Mouse (Mus musculus) liver, postnatal 0 days (tissue): ENCODE measurements around the gene Scrt2. TPM values are rescaled to one million over a fixed set of nuclear protein-coding genes. Genes with fewer than 3 reads are reported as not detected.

Experiments
- ATAC-seq: fragments of 200-750 bp; cut with Nextera tagmentation; 2 replicates; pipeline ENCODE4 v1.8.0; 2017; ENCODE audit warnings: mild to moderate bottlenecking, moderate library complexity
- DNase-seq: peaks from one replicate; pipeline ENCODE4 v3.0.0-alpha.2; 2016
- H3K27ac ChIP-seq: fragments of 300-500 bp; sonication (generic); 2 replicates; pipeline ENCODE4 v1.5.1; 2014; ENCODE audit warnings: antibody characterized with exemption, moderate library complexity, mild to moderate bottlenecking, low read depth
- H3K27me3 ChIP-seq: fragments of 300-500 bp; sonication (generic); 2 replicates; pipeline ENCODE4 v1.6.1; 2014; ENCODE audit warnings: low read length, control low read depth, mixed read lengths; ENCODE audit not compliant: insufficient read depth
- H3K36me3 ChIP-seq: fragments of 300-500 bp; sonication (generic); replicated peaks from 2 replicates; pipeline ENCODE4 v1.6.1; 2014; ENCODE audit warnings: mild to moderate bottlenecking, control low read depth, low read length, moderate library complexity, mixed read lengths; ENCODE audit not compliant: insufficient read depth
- H3K4me1 ChIP-seq: fragments of 300-500 bp; sonication (generic); 2 replicates; pipeline ENCODE4 v1.6.1; 2014; ENCODE audit warnings: antibody characterized with exemption, mild to moderate bottlenecking, control low read depth; ENCODE audit not compliant: insufficient read depth
- H3K4me2 ChIP-seq: fragments of 300-500 bp; sonication (generic); 2 replicates; pipeline ENCODE4 v1.6.1; 2014; ENCODE audit warnings: low read depth, mild to moderate bottlenecking, low read length, moderate library complexity, mixed read lengths
- H3K4me3 ChIP-seq: fragments of 300-500 bp; sonication (generic); 2 replicates; pipeline ENCODE4 v1.5.1; 2014; ENCODE audit warnings: low read depth, low read length
- H3K9ac ChIP-seq: fragments of 300-500 bp; sonication (generic); replicated peaks from 2 replicates; pipeline ENCODE4 v1.6.1; 2014; ENCODE audit warnings: mild to moderate bottlenecking, moderate library complexity
- H3K9me3 ChIP-seq: fragments of 300-500 bp; sonication (generic); 2 replicates; pipeline ENCODE4 v1.6.1; 2016; ENCODE audit warnings: mild to moderate bottlenecking, control low read depth, low read length, mixed read lengths
- CTCF ChIP-seq: sonication (generic); IDR thresholded peaks from 2 replicates; pipeline ENCODE4 v1.5.1; 2016; ENCODE audit warnings: antibody characterized with exemption, low read depth
- EP300 ChIP-seq: IDR thresholded peaks from 2 replicates; pipeline ENCODE4 v1.6.1; 2016; ENCODE audit warnings: antibody characterized with exemption, low read depth, mild to moderate bottlenecking
- WGBS: fragments of 180-500 bp; shearing (Covaris S2); extraction: QIAGEN DNeasy Blood & Tissue Kit; methylation state at CpG from one replicate; pipeline ENCODE4 v1.1.7; 2014; ENCODE audit not compliant: insufficient replicate concordance; 5-methylcytosine and 5-hydroxymethylcytosine counted together
- polyA plus RNA-seq: library from polyadenylated mRNA; unstranded; fragments of >200 nt; fragmentation: Nextera tagmentation; extraction: Ambion mirVana; gene quantifications from 2 replicates; pipeline ENCODE4 v1.2.1, GENCODE M21; 2015

Scrt2 gene
- polyA plus RNA-seq = not detected in 2 replicates

GRCm38 (mm10) chr2:152080685-152081541 is at the start of gene Scrt2:
Gene Scrt2, plus strand, starts transcription at chr2:152081529.
- 2% methylated on average over 24 of the region's 24 CpGs for WGBS
- TF ChIP-seq EP300 = no peak
- TF ChIP-seq CTCF = no peak

GRCm38 (mm10) chr2:152040101-152040500 is 41.2 kb upstream of the Scrt2 start:
- no peak for DNase-seq
- Histone ChIP-seq H3K27me3 (no peaks in the 10 kb centered on the region), H3K4me3 (no peak overlapping the region)

More at GRCm38 (mm10) chr2:152080685-152081541, at the start of gene Scrt2:
- Histone ChIP-seq H3K27ac (no peak within 1 kb of the TSS), H3K4me2 (peak within 1 kb of the TSS; percentile 50), H3K9me3 (no peaks in the 10 kb centered on the region), H3K4me1 (peaks cover 6% of the 10 kb centered on the region), H3K36me3 (no peaks in the 10 kb centered on the region), H3K4me3 (peak within 1 kb of the TSS; percentile 22), H3K9ac (no peak within 1 kb of the TSS), H3K27me3 (peaks cover 54% of the 10 kb centered on the region)
- peak; percentile 44 for DNase-seq
- ATAC-seq = no peak

GRCm38 (mm10) chr2:152047116-152048002 is 34.0 kb upstream of the Scrt2 start:
- Histone ChIP-seq H3K27ac (no peak overlapping the region), H3K9ac (no peak overlapping the region), H3K4me2 (no peak overlapping the region), H3K4me1 (peaks cover 7% of the 10 kb centered on the region; the same call in 1 of the 2 replicates), H3K9me3 (no peaks in the 10 kb centered on the region), H3K27me3 (peaks cover 51% of the 10 kb centered on the region), H3K36me3 (no peaks in the 10 kb centered on the region), H3K4me3 (no peak overlapping the region)
- DNase-seq (no peak), ATAC-seq (no peak)
- 3% methylated on average over 25 of the region's 25 CpGs for WGBS
- TF ChIP-seq CTCF = no peak
- no peak for TF ChIP-seq EP300

More at GRCm38 (mm10) chr2:152040101-152040500, 41.2 kb upstream of the Scrt2 start:
- no peaks in the 10 kb centered on the region for H3K4me1 ChIP-seq
- TF ChIP-seq EP300 = no peak
- no peak for TF ChIP-seq CTCF
- H3K4me2 ChIP-seq = no peak overlapping the region
- H3K9me3 ChIP-seq = peaks cover 7% of the 10 kb centered on the region; the same call in 1 of the 2 replicates
- no peaks in the 10 kb centered on the region for H3K36me3 ChIP-seq
- no peak overlapping the region for H3K9ac ChIP-seq
- ATAC-seq = no peak
- no peak overlapping the region for H3K27ac ChIP-seq

GRCm38 (mm10) chr2:152048003-152048980 is 33.0 kb upstream of the Scrt2 start:
- H3K9ac ChIP-seq = peak overlapping the region; percentile 38; the same call in 1 of the 2 replicates
- no peaks in the 10 kb centered on the region for H3K9me3 ChIP-seq
- H3K27ac ChIP-seq = no peak overlapping the region
- peaks cover 54% of the 10 kb centered on the region for H3K27me3 ChIP-seq
- no peaks in the 10 kb centered on the region for H3K36me3 ChIP-seq
- peak overlapping the region; percentile 60 for H3K4me2 ChIP-seq
- peaks cover 7% of the 10 kb centered on the region; the same call in 1 of the 2 replicates for H3K4me1 ChIP-seq
- DNase-seq = no peak
- TF ChIP-seq CTCF (no peak), EP300 (no peak)
- ATAC-seq = no peak
- under 1% methylated on average over 57 of the region's 82 CpGs for WGBS
- peak overlapping the region; percentile 27 for H3K4me3 ChIP-seq

- ATAC-seq = no peak
- TF ChIP-seq CTCF = no peak
- no peak for TF ChIP-seq EP300
- no peak overlapping the region for H3K9ac ChIP-seq
- peak overlapping the region; percentile 60 for H3K4me2 ChIP-seq
- peak overlapping the region; percentile 27 for H3K4me3 ChIP-seq
- H3K27me3 ChIP-seq = peaks cover 55% of the 10 kb centered on the region
- WGBS = 2% methylated on average over 20 of the region's 24 CpGs
- no peak for DNase-seq
- no peaks in the 10 kb centered on the region for H3K9me3 ChIP-seq
- H3K4me1 ChIP-seq = peaks cover 7% of the 10 kb centered on the region; the same call in 1 of the 2 replicates
- no peak overlapping the region for H3K27ac ChIP-seq
- H3K36me3 ChIP-seq = no peaks in the 10 kb centered on the region
These were observed 32.3 kb upstream of the Scrt2 start for GRCm38 (mm10) chr2:152048981-152049441.
